Mouse (Mus musculus): ENCODE data around the gene Cnnm3.

GRCm38 (mm10) chr1:36542925-36543324, 31.3 kb downstream of the Cnnm3 start:
- TF ChIP-seq ZNF384 (IDR thresholded peaks at IDR 0.05; ENCODE audit: low read depth, low read length) (no peak), ZC3H11A (IDR thresholded peaks at IDR 0.05; ENCODE audit: borderline replicate concordance, low read depth, low read length) (no peak), CHD2 (IDR thresholded peaks at IDR 0.05; ENCODE audit: low read depth, low read length) (no peak), HCFC1 (IDR thresholded peaks at IDR 0.05; ENCODE audit: borderline replicate concordance, insufficient read depth, low read length) (no peak), MAFK (IDR thresholded peaks at IDR 0.05; ENCODE audit: insufficient read depth, low read depth, low read length) (no peak)
